Mouse (Mus musculus): Measurements from ENCODE around the gene Armc12.
"Not testable (repeated sequence)": the region's sequence is repeated elsewhere in the genome, so short reads cannot be mapped to it uniquely, and the experiment has no call there.

Armc12 gene

DNA sequence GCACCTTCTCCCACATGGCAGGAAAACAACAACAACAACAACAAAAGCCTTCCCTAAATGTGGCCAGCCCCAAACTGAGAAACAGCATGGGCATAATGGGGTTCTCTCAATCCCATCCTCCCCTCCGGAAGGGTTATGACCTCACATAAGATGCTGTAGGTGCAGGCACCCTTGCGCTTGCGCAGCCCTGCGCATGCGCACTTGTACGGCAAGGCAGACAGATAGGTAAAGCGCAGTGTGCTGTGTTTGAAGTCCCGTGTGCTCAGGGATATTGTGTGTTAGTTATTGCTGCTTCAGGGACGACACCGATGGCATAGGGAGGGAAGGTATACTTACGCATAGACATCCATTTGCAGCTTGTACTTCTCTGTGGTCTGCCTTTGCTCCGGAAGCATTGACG is 2.7 kb downstream of the Armc12 start:
- DNase-seq = no peak

DNA sequence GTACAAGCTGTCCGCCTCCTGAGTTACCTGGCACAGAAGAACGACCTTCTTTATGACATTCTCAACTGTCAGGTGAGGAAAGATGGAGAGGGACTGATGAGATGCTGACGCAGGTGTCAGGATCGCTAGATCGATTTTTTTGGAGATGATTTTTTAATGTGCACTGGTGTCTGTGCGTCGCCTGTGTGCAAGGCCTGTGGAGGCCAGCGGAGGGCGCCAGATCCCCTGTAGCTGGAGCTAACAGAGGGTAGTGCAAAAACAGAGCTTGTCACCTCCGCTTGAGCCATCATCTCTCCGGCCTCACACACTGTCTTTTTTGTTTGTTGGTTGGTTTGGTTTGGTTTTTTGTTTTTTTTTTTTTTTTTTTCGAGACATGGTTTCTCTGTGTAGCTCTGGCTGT is 7.3 kb downstream of the Armc12 start:
- no peak for DNase-seq

- no peak for DNase-seq
Measured at GRCm38 (mm10) chr17:28546925-28547324, 16.3 kb downstream of the Armc12 start.

GRCm38 (mm10) chr17:28548550-28548949 is 17.9 kb downstream of the Armc12 start:
- no peak for DNase-seq

DNA sequence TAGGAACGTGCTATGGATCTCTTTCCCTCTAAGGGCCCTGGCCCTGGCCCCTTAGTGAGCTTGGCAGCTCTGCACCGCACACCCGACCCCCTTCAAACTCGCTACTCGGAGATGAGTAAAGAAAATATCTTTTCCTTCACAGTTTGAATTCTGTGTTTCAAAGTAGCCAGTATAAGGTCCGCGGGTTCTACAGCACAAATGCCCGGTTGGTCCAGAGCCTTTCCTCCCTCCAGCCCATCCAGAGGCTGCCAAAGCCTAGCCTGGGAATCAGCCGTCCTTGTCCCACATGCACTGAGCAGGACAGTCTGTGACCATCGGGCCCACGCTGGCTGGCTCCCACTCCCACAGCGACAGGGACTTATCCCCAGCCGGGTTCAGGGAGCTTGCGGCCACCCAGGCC is 18.5 kb downstream of the Armc12 start, which contains the start of gene Clpsl2:
Gene Clpsl2 (plus strand): TSS at position 301 of the 400 bp plus-strand sequence.
- no peak for DNase-seq

DNA sequence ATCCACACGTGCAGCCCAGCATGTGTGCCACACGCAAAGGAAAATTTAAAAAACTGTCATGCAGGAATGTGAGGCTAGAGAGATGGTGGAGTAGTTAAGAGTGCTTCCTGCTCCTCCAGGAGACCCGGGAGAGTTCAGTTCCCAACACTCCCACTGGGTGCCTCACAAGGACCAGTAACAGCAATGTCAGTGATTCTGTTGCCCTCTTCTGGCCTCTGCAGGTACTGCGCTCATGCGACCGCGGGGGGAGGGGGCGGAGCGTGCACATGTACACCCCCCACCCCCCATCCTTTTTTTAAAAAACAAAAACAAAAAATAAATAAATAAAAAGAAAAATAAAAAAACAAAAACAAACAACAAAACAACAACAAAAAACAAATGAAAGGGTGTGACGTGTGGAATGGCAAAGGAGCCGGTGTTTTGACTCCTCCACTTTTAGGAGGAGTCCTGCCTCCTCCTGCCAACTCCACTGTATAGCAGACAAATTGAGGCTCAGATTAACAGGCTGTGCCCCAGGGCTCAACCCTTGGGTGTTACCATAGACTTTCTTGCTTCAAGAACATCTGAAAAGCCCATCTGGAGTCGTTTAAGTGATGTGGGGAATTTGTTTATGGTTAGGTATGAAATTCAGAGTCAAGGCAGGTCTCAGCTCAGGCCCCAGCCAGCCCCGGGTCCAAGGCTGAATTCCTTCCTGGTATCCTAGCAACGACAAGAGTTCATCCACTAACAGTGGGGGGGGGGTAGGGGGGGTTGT is 22.6 kb downstream of the Armc12 start:
- peak; percentile 33 for DNase-seq

- DNase-seq = not testable (repeated sequence)
Measured at GRCm38 (mm10) chr17:28554021-28554420, 23.4 kb downstream of the Armc12 start.

DNA sequence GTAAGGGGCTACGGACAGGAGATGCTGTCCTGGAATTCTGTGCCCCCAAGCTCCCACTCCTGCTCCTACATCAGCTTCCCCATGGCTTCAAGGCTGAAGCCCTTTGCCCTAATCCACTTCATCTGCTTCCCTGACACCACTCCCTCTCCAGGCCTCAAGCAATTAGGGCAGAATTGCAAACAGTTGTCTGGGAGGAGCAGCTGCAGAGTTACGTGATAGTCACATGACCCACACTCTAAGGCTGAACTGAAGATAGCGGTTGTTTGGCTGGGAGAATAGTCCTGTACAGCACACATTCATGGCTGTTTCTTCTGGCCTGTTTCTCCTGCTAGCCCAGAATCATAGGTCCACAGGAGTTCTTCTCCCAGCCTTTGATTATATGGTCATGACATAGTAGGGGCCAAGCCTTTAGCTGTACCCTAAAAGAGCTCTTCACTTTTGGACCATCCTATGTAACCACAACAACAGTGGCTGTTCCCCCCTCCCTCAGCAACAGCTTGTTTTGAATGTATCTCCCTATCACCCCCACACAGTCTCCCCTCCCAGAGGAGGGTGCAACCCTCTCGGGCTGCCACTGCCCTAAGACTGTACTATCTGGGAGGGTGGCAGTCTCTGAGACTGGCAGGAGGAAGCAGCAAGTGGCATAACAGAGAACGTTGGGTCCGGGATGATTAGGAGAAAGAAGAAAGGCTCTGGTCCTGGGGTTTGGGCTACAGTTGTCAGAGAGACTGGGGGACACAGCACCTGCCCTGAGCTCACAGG is 26.2 kb downstream of the Armc12 start:
- no peak for DNase-seq

GRCm38 (mm10) chr17:28557772-28558171 is 27.2 kb downstream of the Armc12 start:
- DNase-seq = no peak

- no peak for DNase-seq
Measured at GRCm38 (mm10) chr17:28560598-28560997, 30.0 kb downstream of the Armc12 start, which contains the start of gene Clps. Gene Clps (minus strand): TSS chr17:28560766.

- no peak for DNase-seq
Measured at GRCm38 (mm10) chr17:28561613-28562012, 31.0 kb downstream of the Armc12 start.

DNA sequence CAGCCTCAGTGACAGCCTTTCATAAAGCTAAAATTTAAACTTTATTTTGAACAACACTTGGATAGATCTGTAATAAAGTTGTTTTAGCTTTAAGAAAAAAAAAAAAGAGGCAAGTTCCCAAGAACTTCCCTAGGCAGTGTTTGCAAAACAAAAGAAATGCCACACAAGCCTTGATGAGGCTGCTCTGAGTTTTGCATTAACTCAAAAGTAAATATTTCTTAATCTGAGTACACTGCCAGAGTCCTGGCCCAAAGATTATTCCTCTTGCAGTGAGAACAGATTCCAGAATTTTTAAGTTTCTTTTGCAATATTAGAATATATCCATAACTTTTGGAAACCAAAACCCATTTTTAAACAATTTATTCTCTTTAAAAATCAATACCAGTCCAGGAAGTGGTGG is 34.6 kb downstream of the Armc12 start:
- DNase-seq = no peak

GRCm38 (mm10) chr17:28567541-28567940 is 36.9 kb downstream of the Armc12 start:
- no peak for DNase-seq

DNA sequence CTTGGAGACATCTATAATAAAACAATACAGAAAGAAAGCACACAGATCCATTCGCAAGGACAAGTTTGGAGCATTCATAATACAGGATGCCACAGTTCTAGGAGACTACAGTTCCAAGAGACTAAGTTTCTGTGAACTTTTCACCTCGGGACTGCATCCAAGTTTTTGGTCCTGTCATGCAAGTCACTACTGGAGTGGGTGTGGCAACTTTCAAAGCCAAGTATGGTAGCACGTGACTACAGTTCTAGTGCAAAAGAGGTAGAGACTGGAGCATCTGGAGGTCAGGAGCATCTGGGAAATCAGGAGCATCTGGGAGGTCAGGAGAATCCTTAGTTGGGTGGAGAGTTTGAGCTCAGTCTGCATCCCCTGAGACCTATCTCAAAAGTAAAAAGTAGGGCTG is 41.3 kb downstream of the Armc12 start:
- no peak for DNase-seq

DNA sequence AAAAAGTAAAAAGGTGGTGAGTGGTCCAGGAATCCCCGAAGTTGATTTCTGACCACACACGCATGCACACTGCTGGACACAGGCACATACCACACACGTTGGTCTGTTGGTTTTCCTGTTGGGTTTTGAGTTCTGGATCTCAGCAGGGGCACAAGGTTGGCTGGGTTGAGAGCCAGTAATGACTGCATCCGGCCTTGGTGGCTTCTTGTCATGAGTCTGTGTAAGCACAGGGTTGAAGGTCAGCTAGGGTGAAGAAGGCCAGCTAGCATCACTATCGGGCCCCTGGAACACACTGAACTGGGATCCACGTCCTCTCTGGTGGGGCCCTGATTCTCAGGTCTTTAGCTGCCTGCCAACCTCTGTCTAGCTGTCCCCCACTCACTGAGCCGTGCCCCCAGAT is 41.9 kb downstream of the Armc12 start:
- DNase-seq = no peak

GRCm38 (mm10) chr17:28572941-28573340 is 42.3 kb downstream of the Armc12 start:
- no peak for DNase-seq

DNA sequence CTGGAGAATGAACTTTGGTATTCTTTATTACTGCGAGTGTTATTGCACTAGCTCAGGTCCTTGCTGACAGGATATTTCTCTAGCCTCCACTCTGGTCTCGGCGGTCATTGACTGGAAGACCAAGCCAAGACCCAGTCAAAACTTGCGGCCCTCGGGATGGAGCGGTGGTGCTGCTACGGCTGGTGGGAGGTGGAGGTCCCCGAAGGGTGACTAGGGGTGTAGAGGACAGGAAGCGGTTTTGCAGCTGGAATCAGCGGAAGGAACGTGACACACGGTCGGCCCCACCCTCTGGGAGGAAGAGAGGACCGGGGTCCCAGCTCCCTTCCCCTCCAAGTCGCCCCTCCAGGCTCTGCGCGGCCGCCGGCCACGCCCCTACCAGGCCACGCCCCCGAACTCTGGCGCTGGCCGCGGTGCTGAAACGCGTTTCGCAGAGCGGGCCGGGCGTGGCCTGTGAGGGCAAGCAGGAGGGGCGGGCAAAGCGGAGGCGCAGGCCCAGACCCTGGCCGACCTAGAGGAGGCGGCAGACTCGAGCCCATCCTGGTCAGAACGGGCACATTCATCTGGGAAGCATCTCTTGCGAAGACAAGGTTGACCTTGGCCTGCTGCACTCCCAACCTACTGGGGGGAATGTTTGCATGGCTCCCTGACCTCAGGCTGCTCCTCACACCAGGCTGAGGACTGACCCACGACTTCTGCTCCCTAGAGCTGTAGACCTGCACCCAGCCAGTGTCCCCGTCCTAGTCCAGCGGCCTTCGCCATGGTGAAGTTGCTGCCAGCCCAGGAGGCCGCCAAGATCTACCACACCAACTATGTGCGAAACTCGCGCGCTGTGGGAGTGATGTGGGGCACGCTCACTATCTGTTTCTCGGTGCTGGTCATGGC is 44.9 kb downstream of the Armc12 start, which contains the start of gene Lhfpl5:
Gene Lhfpl5 (plus strand): TSS at position 398 of the 882 bp plus-strand sequence.
- DNase-seq = peak; percentile 18

- DNase-seq = no peak
Measured at GRCm38 (mm10) chr17:28580396-28580795, 49.8 kb downstream of the Armc12 start.

GRCm38 (mm10) chr17:28581056-28581455 is 50.5 kb downstream of the Armc12 start:
- no peak for DNase-seq

- DNase-seq = no peak
Measured at GRCm38 (mm10) chr17:28586509-28586908, 55.9 kb downstream of the Armc12 start.

GRCm38 (mm10) chr17:28588591-28588990 is 58.0 kb downstream of the Armc12 start:
- no peak for DNase-seq

Data from cerebellum, adult 9-11 months (tissue).